Mouse (Mus musculus): ENCODE measurements around the gene Mfsd4b2. TPM values are rescaled to one million over a fixed set of nuclear protein-coding genes. Genes with fewer than 3 reads are reported as not detected.

The Mfsd4b2 gene
- polyA plus RNA-seq (2012; rRNA removed), result 0.02 TPM in 1 of 2 replicates, not detected in the other

GRCm38 (mm10) chr10:39926616-39927139, at the start of gene Mfsd4b2:
Gene Mfsd4b2, minus strand, starts transcription at chr10:39926923.

GRCm38 (mm10) chr10:39959761-39960440, 33.2 kb upstream of the Mfsd4b2 start, which contains the start of gene Mfsd4b3:
Gene Mfsd4b3, minus strand, starts transcription at chr10:39960153.

GRCm38 (mm10) chr10:39898874-39899371, 27.8 kb downstream of the Mfsd4b2 start, which contains the start of gene Mfsd4b4:
Gene Mfsd4b4, minus strand, starts transcription at chr10:39899238.

Other genes starting within 250 kb of the Mfsd4b2 start
- gene Rev3l, start 194.8 kb downstream of the Mfsd4b2 start, polyA plus RNA-seq (2012; rRNA removed), result 41.8 and 63.7 TPM in 2 replicates
- gene Mfsd4b4, start 27.7 kb downstream of the Mfsd4b2 start, polyA plus RNA-seq (2012; rRNA removed), result 8.7 and 11.8 TPM in 2 replicates
- 0.04 and 0.16 TPM in 2 replicates for gene Mfsd4b3, start 33.2 kb upstream of the Mfsd4b2 start, polyA plus RNA-seq (2012; rRNA removed)
- 0.01 TPM in 1 of 2 replicates, not detected in the other for gene Mfsd4b5, start 59.7 kb upstream of the Mfsd4b2 start, polyA plus RNA-seq (2012; rRNA removed)
- gene Mfsd4b1, start 98.3 kb upstream of the Mfsd4b2 start, polyA plus RNA-seq (2012; rRNA removed), result 0.05 and 0.08 TPM in 2 replicates
- 4.7 and 5.3 TPM in 2 replicates for gene Slc16a10, start 215.3 kb upstream of the Mfsd4b2 start, polyA plus RNA-seq (2012; rRNA removed)